Mouse (Mus musculus) midbrain, postnatal 0 days (tissue): ENCODE data around the gene Mcf2l. TPM values are rescaled to one million over a fixed set of nuclear protein-coding genes. Genes with fewer than 3 reads are reported as not detected.

Source experiments
- ATAC-seq: fragments of 200-750 bp; cut with Nextera tagmentation; 2 replicates; pipeline ENCODE4 v1.8.0; 2017; ENCODE audit warnings: moderate number of reproducible peaks, mild to moderate bottlenecking, moderate TSS enrichment, moderate library complexity; ENCODE audit not compliant: low FRiP score
- DNase-seq: peaks from one replicate; pipeline ENCODE4 v3.0.0-alpha.2; 2015; ENCODE audit warnings: low spot score
- H3K27ac ChIP-seq: fragments of 300-500 bp; sonication (generic); 2 replicates; pipeline ENCODE4 v1.5.1; 2014; ENCODE audit warnings: low read depth, mild to moderate bottlenecking, low read length, mixed read lengths
- H3K27me3 ChIP-seq: fragments of 300-500 bp; sonication (generic); 2 replicates; pipeline ENCODE4 v1.6.1; 2014; ENCODE audit warnings: low read length, control low read depth, mixed read lengths; ENCODE audit not compliant: insufficient read depth
- H3K36me3 ChIP-seq: fragments of 300-500 bp; sonication (generic); 2 replicates; pipeline ENCODE4 v1.6.1; 2014; ENCODE audit warnings: low read length, control low read depth, mixed read lengths; ENCODE audit not compliant: insufficient read depth
- H3K4me1 ChIP-seq: fragments of 300-500 bp; sonication (generic); 2 replicates; pipeline ENCODE4 v1.6.1; 2014; ENCODE audit warnings: mild to moderate bottlenecking, control low read depth, antibody characterized with exemption, low read length, mixed read lengths; ENCODE audit not compliant: insufficient read depth
- H3K4me2 ChIP-seq: fragments of 300-500 bp; sonication (generic); 2 replicates; pipeline ENCODE4 v1.6.1; 2014; ENCODE audit warnings: low read depth, mild to moderate bottlenecking, low read length, mixed read lengths; ENCODE audit not compliant: poor library complexity, severe bottlenecking
- H3K4me3 ChIP-seq: fragments of 300-500 bp; sonication (generic); 2 replicates; pipeline ENCODE4 v1.5.1; 2014; ENCODE audit warnings: low read depth, mild to moderate bottlenecking, low read length, moderate library complexity
- H3K9ac ChIP-seq: fragments of 300-500 bp; sonication (generic); replicated peaks from 2 replicates; pipeline ENCODE4 v1.6.1; 2014; ENCODE audit warnings: mild to moderate bottlenecking, low read length, moderate library complexity, mixed read lengths; ENCODE audit not compliant: poor library complexity, severe bottlenecking
- H3K9me3 ChIP-seq: fragments of 300-500 bp; sonication (generic); 2 replicates; pipeline ENCODE4 v1.6.1; 2016; ENCODE audit warnings: low read length, control low read depth
- CTCF ChIP-seq: IDR thresholded peaks from 2 replicates; pipeline ENCODE4 v1.5.1; 2016; ENCODE audit warnings: antibody characterized with exemption, mild to moderate bottlenecking
- WGBS: fragments of 180-500 bp; shearing (Covaris S2); extraction: QIAGEN DNeasy Blood & Tissue Kit; methylation state at CpG from one replicate; pipeline ENCODE4 v1.1.7; 2014; 5-methylcytosine and 5-hydroxymethylcytosine counted together
- polyA plus RNA-seq: library from polyadenylated mRNA; unstranded; fragments of >200 nt; fragmentation: Nextera tagmentation; extraction: Ambion mirVana; gene quantifications from 2 replicates; pipeline ENCODE4 v1.2.1, GENCODE M21; 2015
- total RNA-seq: library from RNA; depleted of rRNA; stranded (reverse); fragments of >200 nt; gene quantifications from 2 replicates; pipeline ENCODE4 v1.2.3, GENCODE M21; 2014

The Mcf2l gene
- total and polyA plus RNA-seq, 2 experiments from 2014 or later: 136 to 391 TPM

GRCm38 (mm10) chr8:12978308-12978707 lies 104.7 kb downstream of the Mcf2l start:
- Histone ChIP-seq H3K36me3 (peaks cover 60% of the 10 kb centered on the region), H3K9me3 (no peaks in the 10 kb centered on the region), H3K4me1 (no peaks in the 10 kb centered on the region), H3K27ac (no peak overlapping the region), H3K9ac (no peak overlapping the region), H3K27me3 (no peaks in the 10 kb centered on the region), H3K4me2 (no peak overlapping the region), H3K4me3 (no peak overlapping the region)
- 52% methylated on average over 2 of the region's 2 CpGs for WGBS
- ATAC-seq: no peak; the same call in 1 of the 2 replicates
- no peak for DNase-seq
- TF ChIP-seq CTCF: no peak

DNA sequence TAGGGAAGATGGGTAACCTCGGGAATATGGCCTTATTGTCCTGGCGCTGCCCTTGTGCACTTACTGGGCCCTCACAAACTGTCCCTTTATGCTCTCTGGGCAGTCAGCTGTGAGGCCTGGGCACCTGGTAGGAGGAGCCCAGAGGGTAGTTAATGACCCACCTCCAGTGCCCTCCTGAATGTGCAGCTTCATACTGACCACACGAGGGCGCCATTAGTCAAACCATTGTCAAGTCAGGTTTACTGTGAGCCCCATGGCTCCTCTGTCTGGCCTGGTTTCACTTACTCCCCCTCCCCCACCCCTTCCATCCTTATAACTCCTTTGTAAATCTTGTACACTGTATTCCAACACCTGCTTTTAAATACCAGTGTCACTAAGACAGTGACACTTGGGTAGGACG lies 105.1 kb downstream of the Mcf2l start:
- peak; percentile 82 for DNase-seq
- TF ChIP-seq CTCF: peak; percentile 75
- peak; percentile 43 for ATAC-seq
- Histone ChIP-seq H3K4me3 (no peak overlapping the region), H3K4me1 (no peaks in the 10 kb centered on the region), H3K27ac (no peak overlapping the region), H3K27me3 (no peaks in the 10 kb centered on the region), H3K9ac (no peak overlapping the region), H3K4me2 (no peak overlapping the region), H3K36me3 (peaks cover 58% of the 10 kb centered on the region), H3K9me3 (no peaks in the 10 kb centered on the region)
- 40% methylated on average over 5 of the region's 5 CpGs for WGBS

DNA sequence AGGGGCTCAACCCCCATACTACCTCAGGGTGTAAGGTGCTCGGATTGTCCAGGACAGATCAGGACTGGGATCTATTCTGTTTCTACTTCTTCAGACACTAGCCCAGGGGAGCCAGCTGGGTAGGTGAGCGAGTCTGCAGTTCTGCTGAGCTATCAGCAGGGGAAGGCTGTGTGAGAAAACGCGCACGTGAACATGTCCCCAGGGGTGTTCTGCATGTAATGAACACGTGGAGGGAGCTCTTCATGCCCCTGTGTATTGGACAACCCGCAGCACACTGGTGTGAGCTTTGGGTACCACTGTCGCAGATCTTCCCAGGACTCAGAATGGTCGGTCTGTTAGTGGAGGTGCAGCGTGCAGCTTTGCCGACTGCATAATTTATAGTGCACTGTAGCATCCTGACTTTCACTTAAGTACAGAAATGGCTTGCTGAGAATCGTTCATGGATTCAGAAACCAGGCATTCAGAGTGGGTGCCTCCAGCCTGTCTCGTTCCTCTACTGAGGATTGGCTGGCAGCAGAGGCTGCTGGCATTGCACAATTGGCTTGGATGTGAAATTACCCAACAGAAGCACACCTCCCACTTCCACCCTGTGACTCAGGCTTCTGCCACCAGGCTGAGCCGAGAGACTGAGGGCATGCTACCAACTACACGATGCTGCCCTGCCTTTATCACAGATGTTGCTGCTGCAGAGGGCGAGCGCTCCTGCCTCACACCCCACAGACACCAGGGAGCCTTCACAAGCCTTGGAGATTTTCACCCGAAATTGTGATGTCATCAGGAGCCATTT lies 110.3 kb downstream of the Mcf2l start:
- DNase-seq (peak; percentile 52), ATAC-seq (peak; percentile 58; the same call in 1 of the 2 replicates)
- no peak for TF ChIP-seq CTCF
- Histone ChIP-seq H3K27me3 (no peaks in the 10 kb centered on the region), H3K27ac (no peak overlapping the region), H3K4me3 (no peak overlapping the region), H3K9me3 (no peaks in the 10 kb centered on the region), H3K36me3 (peaks cover 42% of the 10 kb centered on the region), H3K4me2 (no peak overlapping the region), H3K9ac (no peak overlapping the region), H3K4me1 (no peaks in the 10 kb centered on the region)
- 76% methylated on average over 18 of the region's 18 CpGs for WGBS

DNA sequence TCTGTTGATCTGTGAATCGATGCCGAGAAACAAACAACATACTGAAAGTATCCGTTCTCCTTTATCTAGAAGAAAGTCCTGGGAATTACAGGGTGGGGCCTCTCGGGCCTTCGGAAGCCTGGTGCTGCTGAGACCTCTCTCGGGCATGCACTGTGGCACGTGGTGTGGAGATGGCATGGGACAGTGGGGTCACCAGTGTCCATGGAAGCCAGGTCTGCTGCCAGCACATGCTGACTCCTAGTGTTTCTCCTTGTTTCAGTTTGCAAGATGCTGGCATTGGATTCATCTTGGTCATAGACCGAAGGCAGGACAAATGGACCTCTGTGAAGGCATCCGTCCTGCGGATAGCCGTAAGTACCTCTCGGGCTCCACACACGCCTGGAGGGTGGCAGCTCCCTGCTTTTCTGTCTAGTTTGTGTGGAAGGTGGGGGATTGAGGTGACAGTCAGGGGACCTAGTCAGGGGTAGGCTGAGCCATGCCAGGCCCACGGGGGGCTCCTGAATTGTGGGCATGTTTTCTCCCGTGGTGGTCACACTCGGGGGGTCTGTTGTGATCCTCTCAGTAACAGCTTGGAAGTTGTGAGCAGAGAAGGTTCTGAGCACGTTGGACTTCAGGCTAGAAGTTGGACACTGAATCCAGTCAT lies 111.1 kb downstream of the Mcf2l start:
- Histone ChIP-seq H3K4me2 (no peak overlapping the region), H3K27me3 (no peaks in the 10 kb centered on the region), H3K9ac (no peak overlapping the region), H3K9me3 (no peaks in the 10 kb centered on the region), H3K4me1 (no peaks in the 10 kb centered on the region), H3K27ac (no peak overlapping the region), H3K36me3 (peaks cover 39% of the 10 kb centered on the region), H3K4me3 (no peak overlapping the region)
- DNase-seq (no peak), ATAC-seq (no peak)
- 93% methylated on average over 17 of the region's 17 CpGs for WGBS
- no peak for TF ChIP-seq CTCF

DNA sequence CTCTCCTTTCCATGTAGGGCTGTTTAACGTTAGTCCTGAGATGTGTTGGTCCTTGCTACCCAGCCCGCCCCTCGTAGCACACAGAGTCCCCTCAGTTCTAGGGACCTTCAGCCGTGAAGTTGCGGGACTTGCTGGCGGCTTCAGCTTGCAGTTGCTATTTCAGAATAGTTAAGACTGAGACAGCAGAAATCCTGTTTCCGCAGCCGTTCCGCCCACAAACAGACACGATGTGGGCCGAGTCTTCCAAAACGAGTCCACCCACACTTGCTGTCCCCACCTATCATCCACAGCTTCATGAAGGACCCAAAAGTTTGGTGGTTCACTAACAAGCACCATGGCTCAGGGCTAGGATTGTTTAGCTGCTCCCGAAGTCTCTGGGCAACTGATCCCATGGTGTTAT lies 111.7 kb downstream of the Mcf2l start:
- no peak overlapping the region for H3K9ac ChIP-seq
- no peaks in the 10 kb centered on the region for H3K9me3 ChIP-seq
- 90% methylated on average over 13 of the region's 13 CpGs for WGBS
- no peak for DNase-seq
- H3K36me3 ChIP-seq: peaks cover 41% of the 10 kb centered on the region
- no peak overlapping the region for H3K4me2 ChIP-seq
- no peak for ATAC-seq
- TF ChIP-seq CTCF: no peak
- H3K4me1 ChIP-seq: no peaks in the 10 kb centered on the region
- no peak overlapping the region for H3K27ac ChIP-seq
- H3K4me3 ChIP-seq: no peak overlapping the region
- H3K27me3 ChIP-seq: no peaks in the 10 kb centered on the region

GRCm38 (mm10) chr8:12987571-12987970 lies 114.0 kb downstream of the Mcf2l start:
- H3K9me3 ChIP-seq: no peaks in the 10 kb centered on the region
- H3K36me3 ChIP-seq: peaks cover 54% of the 10 kb centered on the region
- no peak for TF ChIP-seq CTCF
- H3K27ac ChIP-seq: no peak overlapping the region
- H3K4me3 ChIP-seq: no peak overlapping the region
- no peak overlapping the region for H3K9ac ChIP-seq
- H3K4me1 ChIP-seq: no peaks in the 10 kb centered on the region
- 75% methylated on average over 8 of the region's 8 CpGs for WGBS
- H3K27me3 ChIP-seq: no peaks in the 10 kb centered on the region
- no peak for DNase-seq
- ATAC-seq: no peak
- no peak overlapping the region for H3K4me2 ChIP-seq
